Mouse (Mus musculus) cerebellum, adult 2 months (tissue): ENCODE data around the gene Ecpas.

Source experiments
- CTCF ChIP-seq: fragments of 200-500 bp; IDR thresholded peaks from 2 replicates; pipeline ENCODE4 v1.5.1; 2011; ENCODE audit warnings: low read depth, mild to moderate bottlenecking, control low read depth, low read length, moderate library complexity, borderline replicate concordance; ENCODE audit not compliant: insufficient read depth
- POLR2A ChIP-seq: fragments of 200-500 bp; IDR thresholded peaks from 2 replicates; pipeline ENCODE4 v1.6.1; 2011; ENCODE audit warnings: low read length, control low read depth, borderline replicate concordance; ENCODE audit not compliant: insufficient read depth

- no peak for TF ChIP-seq CTCF
- TF ChIP-seq POLR2A = no peak
Measured at GRCm38 (mm10) chr4:58832908-58833307, 79.6 kb downstream of the Ecpas start.
